Mouse (Mus musculus): ENCODE data around the gene Pbxip1. TPM values are rescaled to one million over a fixed set of nuclear protein-coding genes. Genes with fewer than 3 reads are reported as not detected.

Pbxip1 gene
- polyA plus RNA-seq, 1 experiment from 2014 or later = 51.2 TPM

DNA sequence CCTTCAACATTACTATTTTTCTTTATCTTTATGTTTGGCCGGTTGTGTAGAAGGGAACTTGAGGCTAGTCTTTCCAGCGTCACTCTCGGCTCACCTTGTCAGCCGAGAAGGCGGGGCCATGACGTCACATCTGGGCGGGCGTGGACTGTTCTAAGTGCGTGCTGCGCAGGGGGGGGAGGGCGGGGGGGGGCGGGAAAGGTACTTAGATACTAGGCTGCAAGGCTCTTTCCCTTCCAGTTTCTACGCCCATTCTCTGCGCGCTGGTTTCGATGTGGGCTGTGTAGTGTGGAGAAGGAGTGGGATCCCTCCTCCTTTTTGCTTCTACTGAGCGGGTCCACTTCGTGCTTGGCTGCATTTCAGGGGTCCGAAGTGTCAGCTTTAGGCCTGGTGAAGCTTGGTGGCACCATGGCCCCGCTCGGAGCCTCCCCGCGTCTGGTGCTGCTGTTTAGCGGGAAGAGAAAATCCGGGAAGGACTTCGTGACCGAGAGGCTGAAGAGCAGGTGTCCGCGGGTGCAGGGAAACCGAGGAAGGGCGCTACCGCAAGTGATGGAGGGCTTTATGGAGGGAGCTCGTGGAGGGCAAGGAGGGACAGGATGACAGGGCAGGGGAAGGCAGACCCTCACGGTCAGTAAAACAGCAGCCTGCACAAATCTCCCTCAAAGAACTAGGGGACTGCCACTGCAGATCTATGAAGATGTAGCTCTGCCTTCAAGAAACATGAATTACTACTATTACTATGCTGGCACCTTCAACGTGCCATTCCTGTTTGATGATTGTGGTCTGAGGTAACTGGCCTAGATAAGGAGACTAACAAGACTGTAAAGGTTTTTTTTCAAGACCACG is 22.7 kb downstream of the Pbxip1 start:
- Histone ChIP-seq H3K4me3 (replicated peaks; ENCODE audit: low read length) (peak overlapping the region; percentile 83), H3K27ac (ENCODE audit: low read length) (peak overlapping the region; percentile 94), H3K9ac (ENCODE audit: low read length) (peak overlapping the region; percentile 89), H3K9me3 (replicated peaks; ENCODE audit: control insufficient read depth, low read length) (no peaks in the 10 kb centered on the region), H3K4me2 (ENCODE audit: low read depth, low read length) (peak overlapping the region; percentile 79), H3K36me3 (ENCODE audit: control insufficient read depth, insufficient read depth, low read length) (no peaks in the 10 kb centered on the region), H3K4me1 (ENCODE audit: control insufficient read depth, insufficient read depth, low read length) (peaks cover 18% of the 10 kb centered on the region), H3K27me3 (ENCODE audit: control insufficient read depth, insufficient read depth, low read length) (no peaks in the 10 kb centered on the region)
- ATAC-seq (ENCODE audit: insufficient read depth, low FRiP score) = peak; percentile 92
- under 1% methylated on average over 33 of the region's 36 CpGs for WGBS

DNA sequence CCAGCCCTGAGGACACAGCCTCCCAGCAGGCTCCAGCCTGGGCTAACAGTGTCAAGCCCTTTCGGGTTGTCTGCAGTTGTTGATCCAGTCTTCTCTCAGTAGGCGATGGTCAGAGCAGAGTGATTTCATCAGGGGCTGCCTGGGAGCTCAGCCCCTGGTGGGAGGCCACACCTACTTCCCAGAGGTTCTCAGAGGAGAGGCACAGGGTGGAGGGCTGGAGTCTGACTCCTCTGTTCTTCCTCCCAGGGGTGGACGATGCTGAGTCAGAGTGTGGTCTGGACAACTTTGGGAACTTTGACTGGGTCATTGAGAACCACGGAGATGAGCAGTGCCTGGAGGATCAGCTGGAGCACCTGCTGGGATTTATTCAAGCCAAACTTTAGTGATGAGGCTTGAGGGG is 31.8 kb downstream of the Pbxip1 start:
- Histone ChIP-seq H3K4me2 (ENCODE audit: low read depth, low read length) (no peak overlapping the region), H3K36me3 (ENCODE audit: control insufficient read depth, insufficient read depth, low read length) (no peaks in the 10 kb centered on the region), H3K4me1 (ENCODE audit: control insufficient read depth, insufficient read depth, low read length) (no peaks in the 10 kb centered on the region), H3K4me3 (replicated peaks; ENCODE audit: low read length) (no peak overlapping the region), H3K27ac (ENCODE audit: low read length) (no peak overlapping the region), H3K9me3 (replicated peaks; ENCODE audit: control insufficient read depth, low read length) (no peaks in the 10 kb centered on the region), H3K27me3 (ENCODE audit: control insufficient read depth, insufficient read depth, low read length) (no peaks in the 10 kb centered on the region), H3K9ac (ENCODE audit: low read length) (no peak overlapping the region)
- no peak for ATAC-seq (ENCODE audit: insufficient read depth, low FRiP score)
- WGBS = 37% methylated on average over 4 of the region's 4 CpGs

DNA sequence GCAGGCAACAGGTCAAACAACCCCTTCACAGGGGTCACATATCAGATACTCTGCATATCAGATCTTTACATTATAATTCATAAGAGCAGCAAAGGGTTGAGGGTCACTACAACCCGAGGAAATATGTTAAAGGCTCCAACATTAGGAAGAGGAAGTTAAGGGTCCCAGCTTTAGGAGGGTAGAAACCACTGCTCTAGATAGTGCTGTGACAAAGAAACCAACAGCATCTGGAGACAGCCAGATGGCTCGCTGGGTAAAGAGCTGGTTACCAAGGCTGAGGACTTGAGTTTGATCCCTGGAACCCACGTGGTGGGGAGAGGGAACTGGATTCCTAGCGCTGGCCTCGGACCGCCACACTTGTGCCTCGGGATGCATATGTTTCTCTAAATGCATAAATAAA is 35.8 kb downstream of the Pbxip1 start:
- Histone ChIP-seq H3K4me3 (replicated peaks; ENCODE audit: low read length) (no peak overlapping the region), H3K9ac (ENCODE audit: low read length) (no peak overlapping the region), H3K27me3 (ENCODE audit: control insufficient read depth, insufficient read depth, low read length) (no peaks in the 10 kb centered on the region), H3K9me3 (replicated peaks; ENCODE audit: control insufficient read depth, low read length) (no peaks in the 10 kb centered on the region), H3K27ac (ENCODE audit: low read length) (no peak overlapping the region), H3K4me2 (ENCODE audit: low read depth, low read length) (no peak overlapping the region), H3K36me3 (ENCODE audit: control insufficient read depth, insufficient read depth, low read length) (no peaks in the 10 kb centered on the region), H3K4me1 (ENCODE audit: control insufficient read depth, insufficient read depth, low read length) (no peaks in the 10 kb centered on the region)
- 75% methylated on average over 7 of the region's 7 CpGs for WGBS
- ATAC-seq (ENCODE audit: insufficient read depth, low FRiP score) = no peak

DNA sequence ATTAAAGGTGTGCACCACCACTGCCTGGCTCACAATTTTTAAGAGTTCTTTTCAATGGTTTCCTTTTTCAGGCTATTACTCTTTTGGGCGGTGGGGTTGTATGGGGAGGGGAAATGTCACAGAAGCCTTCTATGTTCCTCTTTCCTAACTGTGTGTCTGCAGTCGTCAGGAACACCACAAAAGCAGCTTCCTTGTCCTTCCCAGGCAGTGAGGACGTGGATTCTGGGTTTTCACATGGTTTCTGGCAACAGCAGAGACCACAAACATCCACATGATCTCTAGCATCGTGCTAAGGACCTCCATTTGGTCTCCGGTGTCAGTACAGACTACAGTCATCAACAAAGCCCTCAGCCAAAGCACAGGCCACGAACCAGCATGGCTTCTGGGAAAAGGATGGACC is 37.3 kb downstream of the Pbxip1 start:
- no peaks in the 10 kb centered on the region for H3K9me3 ChIP-seq (replicated peaks; ENCODE audit: control insufficient read depth, low read length)
- no peak overlapping the region for H3K27ac ChIP-seq (ENCODE audit: low read length)
- no peak overlapping the region for H3K4me2 ChIP-seq (ENCODE audit: low read depth, low read length)
- H3K36me3 ChIP-seq (ENCODE audit: control insufficient read depth, insufficient read depth, low read length) = no peaks in the 10 kb centered on the region
- H3K9ac ChIP-seq (ENCODE audit: low read length) = no peak overlapping the region
- 70% methylated on average over 6 of the region's 6 CpGs for WGBS
- ATAC-seq (ENCODE audit: insufficient read depth, low FRiP score) = no peak
- no peak overlapping the region for H3K4me3 ChIP-seq (replicated peaks; ENCODE audit: low read length)
- no peaks in the 10 kb centered on the region for H3K27me3 ChIP-seq (ENCODE audit: control insufficient read depth, insufficient read depth, low read length)
- peaks cover 3% of the 10 kb centered on the region; the same call in 1 of the 2 replicates for H3K4me1 ChIP-seq (ENCODE audit: control insufficient read depth, insufficient read depth, low read length)

DNA sequence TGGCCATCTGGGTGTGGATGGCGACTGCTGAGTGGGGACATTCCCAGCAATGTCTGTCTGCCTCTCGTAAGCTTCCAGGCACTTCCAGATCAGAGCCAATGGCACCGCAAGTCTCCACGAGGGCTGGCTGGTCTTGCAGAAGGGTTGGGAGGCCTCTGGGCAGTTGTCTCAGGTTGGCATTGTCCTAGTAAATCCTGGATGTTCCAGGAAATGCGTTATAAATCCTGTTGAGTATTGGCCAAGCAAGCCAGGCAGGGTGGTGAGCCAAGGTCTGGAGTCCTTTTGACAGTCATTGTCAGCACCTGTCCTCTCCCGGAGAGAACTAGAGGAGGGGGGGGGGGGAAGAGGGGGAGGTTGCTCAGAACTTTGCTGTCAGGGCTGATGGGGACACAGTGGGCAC is 42.5 kb downstream of the Pbxip1 start:
- no peak overlapping the region for H3K4me3 ChIP-seq (replicated peaks; ENCODE audit: low read length)
- WGBS = 75% methylated on average over 6 of the region's 6 CpGs

DNA sequence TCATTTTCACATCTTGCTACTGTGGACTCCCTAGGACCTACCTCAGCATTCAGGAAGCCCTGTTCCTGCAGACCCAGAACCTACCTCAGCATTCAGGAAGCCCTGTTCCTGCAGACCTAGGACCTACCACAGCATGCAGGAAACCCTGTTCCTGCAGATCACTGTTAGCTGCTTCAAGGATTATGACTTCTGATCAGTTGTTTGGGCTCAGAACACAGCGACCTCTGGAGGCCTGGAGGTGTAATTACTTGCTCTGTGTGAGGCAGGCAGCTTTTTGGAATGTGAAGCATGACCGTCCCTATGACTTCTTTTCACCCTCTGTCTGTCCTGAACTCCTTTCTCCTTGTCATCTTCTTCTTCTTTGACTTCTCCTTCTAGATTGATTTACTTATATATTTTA is 45.0 kb downstream of the Pbxip1 start:
- no peak overlapping the region for H3K27ac ChIP-seq (ENCODE audit: low read length)
- H3K4me1 ChIP-seq (ENCODE audit: control insufficient read depth, insufficient read depth, low read length) = peaks cover 3% of the 10 kb centered on the region; the same call in 1 of the 2 replicates
- H3K9me3 ChIP-seq (replicated peaks; ENCODE audit: control insufficient read depth, low read length) = no peaks in the 10 kb centered on the region
- H3K4me2 ChIP-seq (ENCODE audit: low read depth, low read length) = no peak overlapping the region
- H3K9ac ChIP-seq (ENCODE audit: low read length) = no peak overlapping the region
- no peak overlapping the region for H3K4me3 ChIP-seq (replicated peaks; ENCODE audit: low read length)
- 43% methylated on average over 2 of the region's 2 CpGs for WGBS
- no peak for ATAC-seq (ENCODE audit: insufficient read depth, low FRiP score)
- no peaks in the 10 kb centered on the region for H3K27me3 ChIP-seq (ENCODE audit: control insufficient read depth, insufficient read depth, low read length)
- H3K36me3 ChIP-seq (ENCODE audit: control insufficient read depth, insufficient read depth, low read length) = no peaks in the 10 kb centered on the region

More for the DNA sequence above, 42.5 kb downstream of the Pbxip1 start:
- Histone ChIP-seq H3K27ac (ENCODE audit: low read length) (no peak overlapping the region), H3K27me3 (ENCODE audit: control insufficient read depth, insufficient read depth, low read length) (no peaks in the 10 kb centered on the region), H3K9ac (ENCODE audit: low read length) (no peak overlapping the region), H3K4me2 (ENCODE audit: low read depth, low read length) (no peak overlapping the region), H3K36me3 (ENCODE audit: control insufficient read depth, insufficient read depth, low read length) (no peaks in the 10 kb centered on the region), H3K4me1 (ENCODE audit: control insufficient read depth, insufficient read depth, low read length) (peaks cover 3% of the 10 kb centered on the region; the same call in 1 of the 2 replicates), H3K9me3 (replicated peaks; ENCODE audit: control insufficient read depth, low read length) (no peaks in the 10 kb centered on the region)
- ATAC-seq (ENCODE audit: insufficient read depth, low FRiP score) = no peak

DNA sequence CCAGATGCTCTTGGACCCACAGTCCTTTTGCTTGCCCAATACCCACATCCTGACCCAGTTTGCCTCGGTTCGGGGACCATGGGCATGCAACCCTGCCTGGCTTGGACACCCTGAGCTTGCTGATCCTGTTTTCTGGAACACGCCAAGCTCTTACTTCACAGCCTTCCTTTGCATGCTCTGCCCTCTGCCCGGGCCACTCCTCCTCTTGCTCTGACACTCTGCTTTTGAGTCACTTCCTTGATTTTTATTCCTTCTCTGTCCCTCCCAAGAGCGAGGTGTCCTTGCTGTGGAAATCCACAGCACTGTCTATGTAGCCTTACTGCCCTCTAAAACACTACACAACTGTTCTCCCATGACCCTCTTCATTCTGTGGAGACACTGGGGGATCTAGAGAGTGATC is 45.7 kb downstream of the Pbxip1 start:
- Histone ChIP-seq H3K27ac (ENCODE audit: low read length) (no peak overlapping the region), H3K27me3 (ENCODE audit: control insufficient read depth, insufficient read depth, low read length) (no peaks in the 10 kb centered on the region), H3K9me3 (replicated peaks; ENCODE audit: control insufficient read depth, low read length) (no peaks in the 10 kb centered on the region), H3K36me3 (ENCODE audit: control insufficient read depth, insufficient read depth, low read length) (no peaks in the 10 kb centered on the region), H3K4me1 (ENCODE audit: control insufficient read depth, insufficient read depth, low read length) (peaks cover 3% of the 10 kb centered on the region; the same call in 1 of the 2 replicates), H3K4me2 (ENCODE audit: low read depth, low read length) (no peak overlapping the region), H3K9ac (ENCODE audit: low read length) (no peak overlapping the region), H3K4me3 (replicated peaks; ENCODE audit: low read length) (no peak overlapping the region)
- WGBS = 76% methylated on average over 5 of the region's 5 CpGs
- no peak for ATAC-seq (ENCODE audit: insufficient read depth, low FRiP score)

DNA sequence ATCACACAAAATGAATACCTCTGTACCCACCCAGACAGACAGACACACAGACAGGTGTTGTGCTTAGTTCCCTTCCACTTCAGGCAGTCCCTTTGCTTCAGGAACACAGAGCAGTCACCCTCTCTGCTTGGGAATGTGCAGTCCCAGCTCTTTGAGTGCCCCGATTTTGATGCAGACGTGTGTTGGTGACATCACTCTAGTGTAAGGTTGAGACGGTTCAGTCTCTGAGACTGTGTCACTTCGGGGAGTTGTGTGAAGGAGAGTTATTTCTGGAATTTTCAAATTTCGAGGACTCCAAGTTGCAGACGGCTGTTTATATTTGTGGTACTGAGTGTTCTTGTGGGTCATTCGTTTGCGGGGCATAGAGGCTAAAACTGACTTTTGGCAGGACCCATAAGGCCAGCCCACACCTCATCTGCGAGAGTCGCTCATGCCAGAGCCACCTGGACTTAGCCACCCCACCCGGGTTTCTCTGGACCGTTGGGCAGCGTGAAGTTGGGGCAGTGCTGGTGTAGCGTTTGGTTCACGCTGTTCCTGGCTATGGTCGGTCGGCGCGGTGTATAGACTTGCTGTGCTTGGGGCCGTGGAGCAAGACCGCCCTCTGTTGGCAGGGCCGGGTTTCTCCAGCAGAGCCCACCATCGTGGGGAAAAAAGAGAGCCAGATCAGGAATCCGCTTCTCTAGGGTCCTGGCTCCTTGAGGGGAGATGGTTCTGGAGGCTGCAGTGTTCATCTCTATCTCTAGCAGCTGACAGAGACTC is 48.4 kb downstream of the Pbxip1 start:
- Histone ChIP-seq H3K27ac (ENCODE audit: low read length) (no peak overlapping the region), H3K9me3 (replicated peaks; ENCODE audit: control insufficient read depth, low read length) (no peaks in the 10 kb centered on the region), H3K4me1 (ENCODE audit: control insufficient read depth, insufficient read depth, low read length) (peaks cover 5% of the 10 kb centered on the region; the same call in 1 of the 2 replicates), H3K9ac (ENCODE audit: low read length) (peak overlapping the region; percentile 56; the same call in 1 of the 2 replicates), H3K4me2 (ENCODE audit: low read depth, low read length) (peak overlapping the region; percentile 50), H3K27me3 (ENCODE audit: control insufficient read depth, insufficient read depth, low read length) (no peaks in the 10 kb centered on the region), H3K4me3 (replicated peaks; ENCODE audit: low read length) (peak overlapping the region; percentile 19; the same call in 1 of the 2 replicates), H3K36me3 (ENCODE audit: control insufficient read depth, insufficient read depth, low read length) (no peaks in the 10 kb centered on the region)
- ATAC-seq (ENCODE audit: insufficient read depth, low FRiP score) = peak; percentile 91; the same call in 1 of the 2 replicates
- WGBS = 15% methylated on average over 24 of the region's 24 CpGs

DNA sequence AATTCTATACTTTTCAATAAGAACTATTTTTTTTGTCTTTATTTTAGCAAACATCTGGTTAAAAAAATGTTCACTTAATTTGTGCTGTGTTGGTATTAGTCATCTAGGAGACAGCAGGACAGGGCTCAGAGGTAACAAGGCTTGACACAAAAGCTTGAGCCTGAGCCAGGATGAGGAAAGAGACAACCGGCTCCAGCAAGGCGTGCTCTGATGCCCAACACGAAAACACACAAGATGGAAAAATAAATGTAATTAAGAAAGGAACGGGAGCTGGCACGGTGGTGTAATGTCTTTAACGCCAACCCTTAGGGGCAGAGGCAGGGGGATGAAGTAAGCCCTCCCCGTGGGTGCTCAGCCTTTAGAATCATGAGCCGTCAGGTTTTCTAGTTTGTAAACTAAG is 49.6 kb downstream of the Pbxip1 start:
- Histone ChIP-seq H3K27me3 (ENCODE audit: control insufficient read depth, insufficient read depth, low read length) (no peaks in the 10 kb centered on the region), H3K9me3 (replicated peaks; ENCODE audit: control insufficient read depth, low read length) (no peaks in the 10 kb centered on the region), H3K36me3 (ENCODE audit: control insufficient read depth, insufficient read depth, low read length) (no peaks in the 10 kb centered on the region), H3K4me2 (ENCODE audit: low read depth, low read length) (no peak overlapping the region), H3K4me3 (replicated peaks; ENCODE audit: low read length) (no peak overlapping the region), H3K27ac (ENCODE audit: low read length) (no peak overlapping the region), H3K9ac (ENCODE audit: low read length) (no peak overlapping the region), H3K4me1 (ENCODE audit: control insufficient read depth, insufficient read depth, low read length) (peaks cover 5% of the 10 kb centered on the region; the same call in 1 of the 2 replicates)
- 82% methylated on average over 8 of the region's 8 CpGs for WGBS
- no peak for ATAC-seq (ENCODE audit: insufficient read depth, low FRiP score)

All from stomach, embryonic 16.5 days (tissue).